Mouse (Mus musculus) B cell, adult 67 days (primary cell): ENCODE data around the gene Npepps. TPM values are rescaled to one million over a fixed set of nuclear protein-coding genes. Genes with fewer than 3 reads are reported as not detected.

Source experiments
- total RNA-seq, 2 experiments: library from RNA; stranded (reverse); gene quantifications; 4 replicates each; pipeline ENCODE4 v1.2.4; 2023

The Npepps gene
- 10 to 100 TPM; 63.3 to 70.5 TPM for total RNA-seq

DNA sequence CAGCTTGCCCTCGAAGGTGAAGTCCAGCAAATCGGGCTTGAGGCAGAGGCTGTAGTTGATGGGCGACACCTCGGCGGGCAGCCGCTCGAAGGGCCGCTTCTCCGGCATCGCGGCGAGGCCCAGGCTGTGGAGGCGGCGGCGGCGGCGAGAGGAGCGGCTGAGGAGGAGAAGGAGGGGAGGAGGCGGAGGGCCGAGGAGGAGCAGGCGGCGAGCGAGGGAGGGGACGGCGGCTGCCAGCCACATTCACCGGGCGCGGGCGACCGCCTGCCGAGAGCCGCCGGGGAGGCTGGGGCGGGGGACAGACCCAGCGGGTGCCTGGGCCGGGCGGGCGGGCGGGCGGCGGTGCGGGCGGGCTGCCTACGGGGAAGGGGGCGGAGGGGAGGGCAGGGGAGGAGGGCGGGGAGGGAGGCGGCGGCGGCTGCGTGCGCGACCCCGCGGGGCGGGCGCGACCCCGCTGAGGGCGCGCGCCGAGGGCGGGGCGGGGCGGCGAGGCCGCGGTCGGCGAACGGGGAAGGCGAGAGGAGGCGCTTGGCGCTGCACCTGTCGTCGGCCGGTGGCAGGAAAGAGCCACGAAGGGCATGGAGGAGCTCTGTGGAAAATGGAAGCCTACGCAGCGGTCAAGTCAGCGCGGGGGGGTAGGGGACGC is at the start of gene Npepps:
Npepps (minus strand) TSS at position 423 of the 646 bp plus-strand sequence.

DNA sequence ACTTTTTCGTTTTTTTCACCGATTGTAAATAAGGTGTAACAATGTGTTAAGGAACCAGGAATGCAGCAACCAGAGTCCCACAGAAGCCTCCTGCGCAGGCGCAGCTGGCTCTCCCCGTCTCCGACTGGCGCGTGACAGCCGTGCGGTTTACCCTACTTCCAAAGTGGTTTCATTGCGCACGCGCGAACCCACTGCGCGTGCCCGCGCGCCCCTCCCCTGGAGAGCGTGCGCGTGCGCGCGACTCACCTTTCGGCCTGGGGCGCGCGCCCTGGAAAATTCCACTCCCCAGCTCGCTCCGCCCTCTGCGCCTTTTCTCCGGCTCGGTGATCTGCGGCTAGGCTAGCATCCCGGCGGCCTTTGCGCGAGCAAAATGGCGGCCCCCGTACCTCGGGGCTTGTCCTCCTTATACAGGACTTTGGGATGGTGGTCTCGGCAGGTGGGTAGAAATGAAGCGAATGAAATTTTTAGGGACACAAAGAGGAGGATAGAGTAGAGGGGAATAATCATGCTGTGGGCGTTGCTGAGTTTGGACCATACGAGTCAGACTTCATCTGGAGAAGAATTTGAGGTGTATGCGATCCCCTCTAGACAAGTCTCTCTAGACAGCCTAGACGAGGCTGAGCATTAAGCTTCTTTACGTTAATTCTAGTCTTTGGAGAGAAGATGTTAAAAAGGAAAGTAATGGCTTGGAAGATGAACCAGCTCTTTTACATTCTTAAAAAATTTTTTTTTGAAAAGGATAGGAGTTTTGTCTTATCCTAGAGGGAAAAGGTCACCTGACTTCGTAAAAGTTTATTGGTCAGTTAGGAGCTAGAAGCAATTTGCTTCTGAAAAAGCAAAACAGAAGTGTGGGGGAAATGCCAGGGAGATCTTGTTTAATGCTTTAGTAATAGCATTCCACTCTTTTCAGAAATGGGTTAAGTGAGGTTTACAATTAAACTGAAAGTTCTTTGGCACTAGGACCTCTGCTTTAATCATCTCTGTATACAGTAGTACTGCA is 35.4 kb upstream of the Npepps start, which contains the start of gene Mrpl45:
Mrpl45 (plus strand) TSS at position 213 of the 1,000 bp plus-strand sequence.

DNA sequence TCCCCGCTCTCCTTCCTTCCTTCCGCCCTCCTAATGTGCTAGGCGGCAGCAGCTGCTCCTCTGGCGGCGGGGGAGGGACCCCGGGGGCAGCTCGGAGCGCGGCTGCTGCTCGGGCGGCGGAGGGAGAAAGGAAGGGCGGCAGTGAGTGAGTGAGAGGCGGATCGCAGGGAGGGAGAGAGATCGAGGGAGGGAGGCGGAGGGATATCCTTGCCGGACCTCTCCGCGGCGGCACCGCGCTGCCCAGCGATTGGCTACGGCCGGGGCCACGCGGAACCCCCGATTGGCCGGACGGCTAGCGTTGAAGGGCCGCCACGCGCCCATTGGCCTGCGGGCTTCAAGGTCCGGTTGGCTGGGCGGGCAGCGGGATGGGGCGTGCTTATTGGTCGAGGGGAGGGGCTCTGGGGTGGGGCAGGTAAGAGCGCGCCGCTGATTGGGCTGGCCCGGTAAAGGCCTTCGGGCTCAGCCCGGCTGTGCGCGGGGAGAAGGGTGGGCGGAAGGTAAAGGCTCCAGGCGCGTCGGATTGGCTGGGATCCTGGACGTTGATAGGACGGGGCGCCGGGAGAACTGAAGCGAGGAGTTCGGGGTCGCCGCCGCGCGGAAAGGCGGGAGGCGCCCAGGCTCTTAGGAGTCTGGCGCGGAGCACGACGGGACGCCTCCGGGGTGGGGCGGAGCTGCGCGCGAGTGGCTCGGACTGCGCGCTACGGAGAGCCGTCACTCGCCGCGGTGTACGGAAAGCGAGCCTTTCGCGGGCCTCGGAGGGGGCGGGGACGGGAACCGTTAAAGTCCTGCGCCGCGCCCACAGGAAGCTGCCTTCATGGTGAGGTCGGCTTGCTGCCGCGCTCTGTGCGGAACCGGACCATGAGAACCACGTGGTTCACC is 92.4 kb downstream of the Npepps start, which contains the start of gene Kpnb1:
Kpnb1 (minus strand) TSS at position 118 of the 879 bp plus-strand sequence.

Other genes with a start within 250 kb of the Npepps start
- gene Lrrc46, start 239.2 kb downstream of the Npepps start, total RNA-seq = not detected
- 10 to 100 TPM; 43.3 to 50.2 TPM for gene Mrpl10, start 239.1 kb downstream of the Npepps start, total RNA-seq
- 10 to 100 TPM; 37.3 to 45.2 TPM for gene Osbpl7, start 230.0 kb downstream of the Npepps start, total RNA-seq
- 1 to 10 TPM; 3.0 to 3.1 TPM for gene Tbx21, start 165.3 kb downstream of the Npepps start, total RNA-seq
- under 1 TPM; 0.42 to 0.90 TPM for gene Tbkbp1, start 129.1 kb downstream of the Npepps start, total RNA-seq
- gene Kpnb1, start 92.8 kb downstream of the Npepps start, total RNA-seq = 100 to 1,000 TPM; 171 to 177 TPM
- 10 to 100 TPM; 15.1 to 19.3 TPM for gene Mrpl45, start 35.1 kb upstream of the Npepps start, total RNA-seq
- gene Gpr179, start 71.4 kb upstream of the Npepps start, total RNA-seq = not detected
- gene Socs7, start 81.9 kb upstream of the Npepps start, total RNA-seq = 10 to 100 TPM; 20.3 to 24.2 TPM
- under 1 TPM; 0.33 to 0.38 TPM for gene Arhgap23, start 134.9 kb upstream of the Npepps start, total RNA-seq
- not detected for gene 4933428G20Rik, start 219.7 kb upstream of the Npepps start, total RNA-seq